Mouse (Mus musculus): ENCODE measurements around the gene Hist1h3d. TPM values are rescaled to one million over a fixed set of nuclear protein-coding genes. Genes with fewer than 3 reads are reported as not detected.

Gene Hist1h3d
- polyA plus RNA-seq, 1 experiment from 2014 or later = not detected

Other genes with a start within 250 kb of the Hist1h3d start
- 33.4 TPM for gene Zfp322a, start 206.6 kb upstream of the Hist1h3d start, polyA plus RNA-seq (2014; fragmentation: Illumina TruSeq; extraction: RNeasy Lipid Tissue Mini Kit (QIAGEN cat#74804); ENCODE audit: low read depth, low replicate concordance)
- gene Abt1, start 151.9 kb upstream of the Hist1h3d start, polyA plus RNA-seq (2014; fragmentation: Illumina TruSeq; extraction: RNeasy Lipid Tissue Mini Kit (QIAGEN cat#74804); ENCODE audit: low read depth, low replicate concordance) = 1.4 TPM
- 0.35 TPM for gene Btn1a1, start 109.9 kb upstream of the Hist1h3d start, polyA plus RNA-seq (2014; fragmentation: Illumina TruSeq; extraction: RNeasy Lipid Tissue Mini Kit (QIAGEN cat#74804); ENCODE audit: low read depth, low replicate concordance)
- 0.25 TPM for gene Btn2a2, start 86.9 kb upstream of the Hist1h3d start, polyA plus RNA-seq (2014; fragmentation: Illumina TruSeq; extraction: RNeasy Lipid Tissue Mini Kit (QIAGEN cat#74804); ENCODE audit: low read depth, low replicate concordance)
- not detected for gene Hist1h4h, start 44.7 kb upstream of the Hist1h3d start, polyA plus RNA-seq (2014; fragmentation: Illumina TruSeq; extraction: RNeasy Lipid Tissue Mini Kit (QIAGEN cat#74804); ENCODE audit: low read depth, low replicate concordance)
- gene Hist1h2af, start 41.9 kb upstream of the Hist1h3d start, polyA plus RNA-seq (2014; fragmentation: Illumina TruSeq; extraction: RNeasy Lipid Tissue Mini Kit (QIAGEN cat#74804); ENCODE audit: low read depth, low replicate concordance) = not detected
- gene Hist1h3g, start 40.3 kb upstream of the Hist1h3d start, polyA plus RNA-seq (2014; fragmentation: Illumina TruSeq; extraction: RNeasy Lipid Tissue Mini Kit (QIAGEN cat#74804); ENCODE audit: low read depth, low replicate concordance) = not detected
- not detected for gene Hist1h2bh, start 32.4 kb upstream of the Hist1h3d start, polyA plus RNA-seq (2014; fragmentation: Illumina TruSeq; extraction: RNeasy Lipid Tissue Mini Kit (QIAGEN cat#74804); ENCODE audit: low read depth, low replicate concordance)
- gene Hist1h3f, start 31.7 kb upstream of the Hist1h3d start, polyA plus RNA-seq (2014; fragmentation: Illumina TruSeq; extraction: RNeasy Lipid Tissue Mini Kit (QIAGEN cat#74804); ENCODE audit: low read depth, low replicate concordance) = not detected
- gene Hist1h4f, start 24.1 kb upstream of the Hist1h3d start, polyA plus RNA-seq (2014; fragmentation: Illumina TruSeq; extraction: RNeasy Lipid Tissue Mini Kit (QIAGEN cat#74804); ENCODE audit: low read depth, low replicate concordance) = not detected
- gene Hist1h1d, start 22.5 kb upstream of the Hist1h3d start, polyA plus RNA-seq (2014; fragmentation: Illumina TruSeq; extraction: RNeasy Lipid Tissue Mini Kit (QIAGEN cat#74804); ENCODE audit: low read depth, low replicate concordance) = 0.11 TPM
- gene Hist1h3e, start 13.4 kb upstream of the Hist1h3d start, polyA plus RNA-seq (2014; fragmentation: Illumina TruSeq; extraction: RNeasy Lipid Tissue Mini Kit (QIAGEN cat#74804); ENCODE audit: low read depth, low replicate concordance) = not detected
- gene Hist1h2ae, start 4.5 kb upstream of the Hist1h3d start, polyA plus RNA-seq (2014; fragmentation: Illumina TruSeq; extraction: RNeasy Lipid Tissue Mini Kit (QIAGEN cat#74804); ENCODE audit: low read depth, low replicate concordance) = not detected
- not detected for gene Hist1h2bg, start 4.4 kb upstream of the Hist1h3d start, polyA plus RNA-seq (2014; fragmentation: Illumina TruSeq; extraction: RNeasy Lipid Tissue Mini Kit (QIAGEN cat#74804); ENCODE audit: low read depth, low replicate concordance)
- gene Hist1h2bf, start 1.6 kb upstream of the Hist1h3d start, polyA plus RNA-seq (2014; fragmentation: Illumina TruSeq; extraction: RNeasy Lipid Tissue Mini Kit (QIAGEN cat#74804); ENCODE audit: low read depth, low replicate concordance) = not detected
- gene Hist1h2ad, start 1.4 kb upstream of the Hist1h3d start, polyA plus RNA-seq (2014; fragmentation: Illumina TruSeq; extraction: RNeasy Lipid Tissue Mini Kit (QIAGEN cat#74804); ENCODE audit: low read depth, low replicate concordance) = not detected
- gene Hist1h4d, start 5.8 kb downstream of the Hist1h3d start, polyA plus RNA-seq (2014; fragmentation: Illumina TruSeq; extraction: RNeasy Lipid Tissue Mini Kit (QIAGEN cat#74804); ENCODE audit: low read depth, low replicate concordance) = not detected
- 0.91 TPM for gene Hist1h2be, start 45.4 kb downstream of the Hist1h3d start, polyA plus RNA-seq (2014; fragmentation: Illumina TruSeq; extraction: RNeasy Lipid Tissue Mini Kit (QIAGEN cat#74804); ENCODE audit: low read depth, low replicate concordance)
- gene Hist1h1e, start 46.8 kb downstream of the Hist1h3d start, polyA plus RNA-seq (2014; fragmentation: Illumina TruSeq; extraction: RNeasy Lipid Tissue Mini Kit (QIAGEN cat#74804); ENCODE audit: low read depth, low replicate concordance) = 0.24 TPM
- 0.28 TPM for gene Hist1h2ac, start 108.2 kb downstream of the Hist1h3d start, polyA plus RNA-seq (2014; fragmentation: Illumina TruSeq; extraction: RNeasy Lipid Tissue Mini Kit (QIAGEN cat#74804); ENCODE audit: low read depth, low replicate concordance)
- gene Hist1h2bc, start 108.4 kb downstream of the Hist1h3d start, polyA plus RNA-seq (2014; fragmentation: Illumina TruSeq; extraction: RNeasy Lipid Tissue Mini Kit (QIAGEN cat#74804); ENCODE audit: low read depth, low replicate concordance) = 16.4 TPM
- gene Hist1h1t, start 120.1 kb downstream of the Hist1h3d start, polyA plus RNA-seq (2014; fragmentation: Illumina TruSeq; extraction: RNeasy Lipid Tissue Mini Kit (QIAGEN cat#74804); ENCODE audit: low read depth, low replicate concordance) = 0.91 TPM
- 3.9 TPM for gene Hist1h4c, start 122.7 kb downstream of the Hist1h3d start, polyA plus RNA-seq (2014; fragmentation: Illumina TruSeq; extraction: RNeasy Lipid Tissue Mini Kit (QIAGEN cat#74804); ENCODE audit: low read depth, low replicate concordance)
- gene Hfe, start 135.1 kb downstream of the Hist1h3d start, polyA plus RNA-seq (2014; fragmentation: Illumina TruSeq; extraction: RNeasy Lipid Tissue Mini Kit (QIAGEN cat#74804); ENCODE audit: low read depth, low replicate concordance) = 13.3 TPM
- gene Hist1h1c, start 163.0 kb downstream of the Hist1h3d start, polyA plus RNA-seq (2014; fragmentation: Illumina TruSeq; extraction: RNeasy Lipid Tissue Mini Kit (QIAGEN cat#74804); ENCODE audit: low read depth, low replicate concordance) = 1.8 TPM
- not detected for gene Hist1h3c, start 169.8 kb downstream of the Hist1h3d start, polyA plus RNA-seq (2014; fragmentation: Illumina TruSeq; extraction: RNeasy Lipid Tissue Mini Kit (QIAGEN cat#74804); ENCODE audit: low read depth, low replicate concordance)
- gene Hist1h2bb, start 171.0 kb downstream of the Hist1h3d start, polyA plus RNA-seq (2014; fragmentation: Illumina TruSeq; extraction: RNeasy Lipid Tissue Mini Kit (QIAGEN cat#74804); ENCODE audit: low read depth, low replicate concordance) = not detected
- not detected for gene Hist1h2ab, start 175.4 kb downstream of the Hist1h3d start, polyA plus RNA-seq (2014; fragmentation: Illumina TruSeq; extraction: RNeasy Lipid Tissue Mini Kit (QIAGEN cat#74804); ENCODE audit: low read depth, low replicate concordance)
- not detected for gene Hist1h3b, start 176.5 kb downstream of the Hist1h3d start, polyA plus RNA-seq (2014; fragmentation: Illumina TruSeq; extraction: RNeasy Lipid Tissue Mini Kit (QIAGEN cat#74804); ENCODE audit: low read depth, low replicate concordance)
- gene Hist1h4b, start 181.2 kb downstream of the Hist1h3d start, polyA plus RNA-seq (2014; fragmentation: Illumina TruSeq; extraction: RNeasy Lipid Tissue Mini Kit (QIAGEN cat#74804); ENCODE audit: low read depth, low replicate concordance) = not detected
- 3.1 TPM for gene Hist1h4a, start 185.5 kb downstream of the Hist1h3d start, polyA plus RNA-seq (2014; fragmentation: Illumina TruSeq; extraction: RNeasy Lipid Tissue Mini Kit (QIAGEN cat#74804); ENCODE audit: low read depth, low replicate concordance)
- gene Hist1h3a, start 186.6 kb downstream of the Hist1h3d start, polyA plus RNA-seq (2014; fragmentation: Illumina TruSeq; extraction: RNeasy Lipid Tissue Mini Kit (QIAGEN cat#74804); ENCODE audit: low read depth, low replicate concordance) = not detected
- not detected for gene Hist1h1a, start 187.9 kb downstream of the Hist1h3d start, polyA plus RNA-seq (2014; fragmentation: Illumina TruSeq; extraction: RNeasy Lipid Tissue Mini Kit (QIAGEN cat#74804); ENCODE audit: low read depth, low replicate concordance)
- 4.5 TPM for gene Trim38, start 194.2 kb downstream of the Hist1h3d start, polyA plus RNA-seq (2014; fragmentation: Illumina TruSeq; extraction: RNeasy Lipid Tissue Mini Kit (QIAGEN cat#74804); ENCODE audit: low read depth, low replicate concordance)
- 0.25 TPM for gene Slc17a2, start 231.2 kb downstream of the Hist1h3d start, polyA plus RNA-seq (2014; fragmentation: Illumina TruSeq; extraction: RNeasy Lipid Tissue Mini Kit (QIAGEN cat#74804); ENCODE audit: low read depth, low replicate concordance)

Data from testis, adult 10 weeks (tissue).